Mouse (Mus musculus) telencephalon, adult 2 months (tissue): ENCODE measurements around the gene Nt5c.
"Not testable (repeated sequence)": the region's sequence is repeated elsewhere in the genome, so short reads cannot be mapped to it uniquely, and the experiment has no call there.

Experiments
- DNase-seq: peaks from one replicate; pipeline ENCODE4 v3.0.0-alpha.2; 2011; ENCODE audit warnings: low read depth, low spot score

Gene Nt5c

GRCm38 (mm10) chr11:115510507-115510888, 18.8 kb upstream of the Nt5c start:
- DNase-seq, result no peak

- no peak for DNase-seq
Observed at GRCm38 (mm10) chr11:115509773-115510506, 18.3 kb upstream of the Nt5c start.

GRCm38 (mm10) chr11:115508061-115508460, 16.4 kb upstream of the Nt5c start:
- DNase-seq, result no peak

GRCm38 (mm10) chr11:115506586-115506985, 14.9 kb upstream of the Nt5c start:
- DNase-seq, result no peak

- DNase-seq, result no peak
Observed at GRCm38 (mm10) chr11:115502636-115503035, 11.0 kb upstream of the Nt5c start.

GRCm38 (mm10) chr11:115496559-115496958, 4.9 kb upstream of the Nt5c start:
- not testable (repeated sequence) for DNase-seq

- DNase-seq, result no peak
Observed at GRCm38 (mm10) chr11:115492387-115492786, 725 bp upstream of the Nt5c start.

GRCm38 (mm10) chr11:115490441-115491355, 964 bp downstream of the Nt5c start:
- no peak for DNase-seq

- no peak for DNase-seq
Observed at GRCm38 (mm10) chr11:115488551-115489104, 3.0 kb downstream of the Nt5c start.

- no peak for DNase-seq
Observed at GRCm38 (mm10) chr11:115485155-115485554, 6.5 kb downstream of the Nt5c start.

GRCm38 (mm10) chr11:115483726-115484125, 7.9 kb downstream of the Nt5c start:
- DNase-seq, result no peak

- DNase-seq, result no peak
Observed at GRCm38 (mm10) chr11:115483278-115483677, 8.4 kb downstream of the Nt5c start.

GRCm38 (mm10) chr11:115481553-115482259, 10.0 kb downstream of the Nt5c start:
- peak; percentile 93 for DNase-seq

- no peak for DNase-seq
Observed at GRCm38 (mm10) chr11:115478296-115478938, 13.2 kb downstream of the Nt5c start.

GRCm38 (mm10) chr11:115477388-115477787, 14.3 kb downstream of the Nt5c start:
- DNase-seq, result not testable (repeated sequence)

- not testable (repeated sequence) for DNase-seq
Observed at GRCm38 (mm10) chr11:115476630-115477029, 15.0 kb downstream of the Nt5c start.

- DNase-seq, result no peak
Observed at GRCm38 (mm10) chr11:115475758-115476237, 15.9 kb downstream of the Nt5c start.

GRCm38 (mm10) chr11:115475025-115475757, 16.5 kb downstream of the Nt5c start, which contains the start of gene Armc7:
TSS of gene Armc7 (plus strand) at chr11:115475667.
- peak; percentile 92 for DNase-seq

- DNase-seq, result peak; percentile 94
Observed at GRCm38 (mm10) chr11:115473626-115474275, 17.9 kb downstream of the Nt5c start.

- no peak for DNase-seq
Observed at GRCm38 (mm10) chr11:115472183-115472582, 19.5 kb downstream of the Nt5c start.
